Mouse (Mus musculus): ENCODE results near the gene Slc10a7. TPM values are rescaled to one million over a fixed set of nuclear protein-coding genes. Genes with fewer than 3 reads are reported as not detected.

The Slc10a7 gene
- total and polyA plus RNA-seq, 3 experiments: 13.7 to 27.3 TPM; not detected in 1

GRCm38 (mm10) chr8:78670241-78670640 is 161.1 kb downstream of the Slc10a7 start:
- no peaks in the 10 kb centered on the region for H3K36me3 ChIP-seq (ENCODE audit: control insufficient read depth in 1 of 2, insufficient read depth in 2 of 2, low read length in 2 of 2)
- H3K9me3 ChIP-seq (replicated peaks; ENCODE audit: insufficient read depth, low read length): no peaks in the 10 kb centered on the region
- TF ChIP-seq ZKSCAN1 (IDR thresholded peaks at IDR 0.05; ENCODE audit: low read depth, low read length): no peak
- no peak for TF ChIP-seq MAX (IDR thresholded peaks at IDR 0.05; ENCODE audit: low read length)
- no peak for TF ChIP-seq USF2 (IDR thresholded peaks at IDR 0.05; ENCODE audit: borderline replicate concordance in 1 of 2, insufficient read depth in 1 of 2, low read depth in 1 of 2, low read length in 2 of 2)
- TF ChIP-seq USF1 (IDR thresholded peaks at IDR 0.05; ENCODE audit: low read depth, low read length): no peak
- TF ChIP-seq E2F4 (IDR thresholded peaks at IDR 0.05; ENCODE audit: borderline replicate concordance, low read depth, low read length): no peak
- no peak for TF ChIP-seq CHD1 (IDR thresholded peaks at IDR 0.05; ENCODE audit: low read depth, low read length)
- TF ChIP-seq GATA1 (IDR thresholded peaks at IDR 0.05; ENCODE audit: low read depth, low read length): no peak
- no peak for TF ChIP-seq KAT2A (conservative IDR thresholded peaks at IDR 0.05; ENCODE audit: low read depth, low read length)
- TF ChIP-seq ZC3H11A (IDR thresholded peaks at IDR 0.05; ENCODE audit: low read depth, low read length): no peak
- no peak for TF ChIP-seq JUND (IDR thresholded peaks at IDR 0.05; ENCODE audit: low read depth, low read length)
- no peak for TF ChIP-seq ELF1 (IDR thresholded peaks at IDR 0.05; ENCODE audit: low read depth, low read length)
- TF ChIP-seq TBP (IDR thresholded peaks at IDR 0.05; ENCODE audit: low read depth, low read length): no peak
- TF ChIP-seq POLR2A (IDR thresholded peaks at IDR 0.05; ENCODE audit: control insufficient read depth in 1 of 2, insufficient read depth in 1 of 2, low read depth in 1 of 2, low read length in 2 of 2, poor library complexity in 1 of 2): no peak
- no peak for TF ChIP-seq ZNF384 (IDR thresholded peaks at IDR 0.05; ENCODE audit: low read depth, low read length)
- no peak for TF ChIP-seq RAD21 (IDR thresholded peaks at IDR 0.05; ENCODE audit: low read depth, low read length)
- no peak for TF ChIP-seq RCOR1 (IDR thresholded peaks at IDR 0.05; ENCODE audit: low read depth, low read length)
- no peak for TF ChIP-seq ETS1 (IDR thresholded peaks at IDR 0.05; ENCODE audit: low read depth, low read length)
- no peak overlapping the region for H3K27ac ChIP-seq (ENCODE audit: control insufficient read depth, low read depth, low read length)
- H3K79me2 ChIP-seq (ENCODE audit: control insufficient read depth, insufficient read depth, low read length, poor library complexity): no peaks in the 10 kb centered on the region
- H3K27me3 ChIP-seq (ENCODE audit: control insufficient read depth in 1 of 2, insufficient read depth in 2 of 2, low read length in 2 of 2): no peaks in the 10 kb centered on the region
- H3K4me3 ChIP-seq (ENCODE audit: control insufficient read depth in 1 of 2, insufficient read depth in 1 of 2, low read depth in 2 of 2, low read length in 2 of 2): no peak overlapping the region
- no peak for DNase-seq (ENCODE audit: low read depth, low spot score)
- no peaks in the 10 kb centered on the region for H3K4me1 ChIP-seq (ENCODE audit: control insufficient read depth in 1 of 2, insufficient read depth in 2 of 2, low read length in 2 of 2)
- H3K9ac ChIP-seq (ENCODE audit: control insufficient read depth, low read depth, low read length, poor library complexity, severe bottlenecking): no peak overlapping the region

GRCm38 (mm10) chr8:78678541-78679219 is 169.5 kb downstream of the Slc10a7 start:
- H3K79me2 ChIP-seq (ENCODE audit: control insufficient read depth, insufficient read depth, low read length, poor library complexity): no peaks in the 10 kb centered on the region
- no peak overlapping the region for H3K27ac ChIP-seq (ENCODE audit: control insufficient read depth, low read depth, low read length)
- H3K36me3 ChIP-seq (ENCODE audit: control insufficient read depth in 1 of 2, insufficient read depth in 2 of 2, low read length in 2 of 2): no peaks in the 10 kb centered on the region
- H3K9me3 ChIP-seq (replicated peaks; ENCODE audit: insufficient read depth, low read length): no peaks in the 10 kb centered on the region
- no peak for DNase-seq (ENCODE audit: low read depth, low spot score)
- no peaks in the 10 kb centered on the region for H3K27me3 ChIP-seq (ENCODE audit: control insufficient read depth in 1 of 2, insufficient read depth in 2 of 2, low read length in 2 of 2)
- no peak overlapping the region for H3K9ac ChIP-seq (ENCODE audit: control insufficient read depth, low read depth, low read length, poor library complexity, severe bottlenecking)
- no peak for TF ChIP-seq ELF1 (IDR thresholded peaks at IDR 0.05; ENCODE audit: low read depth, low read length)
- TF ChIP-seq ETS1 (IDR thresholded peaks at IDR 0.05; ENCODE audit: low read depth, low read length): no peak
- TF ChIP-seq RCOR1 (IDR thresholded peaks at IDR 0.05; ENCODE audit: low read depth, low read length): no peak
- TF ChIP-seq BHLHE40 (IDR thresholded peaks at IDR 0.05; ENCODE audit: borderline replicate concordance, low read depth, low read length): no peak
- TF ChIP-seq EP300 (IDR thresholded peaks at IDR 0.05; ENCODE audit: low read depth in 1 of 2, low read length in 2 of 2): no peak
- no peak for TF ChIP-seq TAL1 (IDR thresholded peaks at IDR 0.05; ENCODE audit: low read length)
- no peak for TF ChIP-seq MAX (IDR thresholded peaks at IDR 0.05; ENCODE audit: low read length)
- no peak for TF ChIP-seq HCFC1 (IDR thresholded peaks at IDR 0.05; ENCODE audit: low read depth, low read length)
- TF ChIP-seq POLR2A (IDR thresholded peaks at IDR 0.05; ENCODE audit: control insufficient read depth in 1 of 2, insufficient read depth in 1 of 2, low read depth in 1 of 2, low read length in 2 of 2, poor library complexity in 1 of 2): no peak
- no peak for TF ChIP-seq ZC3H11A (IDR thresholded peaks at IDR 0.05; ENCODE audit: low read depth, low read length)
- no peak for TF ChIP-seq MYB (IDR thresholded peaks at IDR 0.05; ENCODE audit: low read depth, low read length)
- TF ChIP-seq NELFE (IDR thresholded peaks at IDR 0.05; ENCODE audit: low read depth, low read length): no peak
- no peak for TF ChIP-seq MXI1 (IDR thresholded peaks at IDR 0.05; ENCODE audit: low read depth, low read length)
- TF ChIP-seq GATA1 (IDR thresholded peaks at IDR 0.05; ENCODE audit: low read depth, low read length): no peak
- no peak for TF ChIP-seq CTCF (IDR thresholded peaks at IDR 0.05 in 2 of 3, conservative IDR thresholded peaks at IDR 0.05 in 1 of 3; ENCODE audit: control insufficient read depth in 1 of 3, insufficient read depth in 1 of 3, low read depth in 2 of 3, low read length in 3 of 3, poor library complexity in 1 of 3, severe bottlenecking in 1 of 3)
- no peaks in the 10 kb centered on the region for H3K4me1 ChIP-seq (ENCODE audit: control insufficient read depth in 1 of 2, insufficient read depth in 2 of 2, low read length in 2 of 2)
- no peak overlapping the region for H3K4me3 ChIP-seq (ENCODE audit: control insufficient read depth in 1 of 2, insufficient read depth in 1 of 2, low read depth in 2 of 2, low read length in 2 of 2)

Measured in MEL (cell line).